Mouse (Mus musculus) ES-Bruce4 (cell line): ENCODE results near the gene Ccno. TPM values are rescaled to one million over a fixed set of nuclear protein-coding genes. Genes with fewer than 3 reads are reported as not detected.

Experiments
- H3K27ac ChIP-seq: 2 replicates; pipeline ENCODE4 v1.5.1; 2012; ENCODE audit warnings: low read length, inconsistent platforms; ENCODE audit not compliant: insufficient read depth
- H3K27me3 ChIP-seq: 2 replicates; pipeline ENCODE4 v1.6.1; 2012; ENCODE audit warnings: mild to moderate bottlenecking, low read length, inconsistent platforms; ENCODE audit not compliant: control insufficient read depth, poor library complexity, insufficient read depth, severe bottlenecking
- H3K36me3 ChIP-seq: 2 replicates; pipeline ENCODE4 v1.6.1; 2012; ENCODE audit warnings: inconsistent platforms, mild to moderate bottlenecking, low read length, moderate library complexity; ENCODE audit not compliant: control insufficient read depth, poor library complexity, insufficient read depth, severe bottlenecking
- H3K4me1 ChIP-seq: one replicate; pipeline ENCODE4 v1.8.1; 2011; ENCODE audit warnings: low read length; ENCODE audit not compliant: control insufficient read depth, insufficient read depth
- H3K4me3 ChIP-seq: 2 replicates; pipeline ENCODE4 v1.5.1; 2011; ENCODE audit warnings: low read depth, mild to moderate bottlenecking, low read length
- H3K9ac ChIP-seq: 2 replicates; pipeline ENCODE4 v1.6.1; 2012; ENCODE audit warnings: low read depth, mild to moderate bottlenecking, inconsistent platforms; ENCODE audit not compliant: poor library complexity, severe bottlenecking
- H3K9me3 ChIP-seq: replicated peaks from 2 replicates; pipeline ENCODE4 v1.6.1; 2012; ENCODE audit warnings: mild to moderate bottlenecking, low read length, inconsistent platforms; ENCODE audit not compliant: control insufficient read depth, poor library complexity, insufficient read depth, severe bottlenecking
- CTCF ChIP-seq: IDR thresholded peaks from one replicate; pipeline ENCODE4 v1.8.1; 2011; ENCODE audit warnings: low read depth, low read length
- EP300 ChIP-seq: IDR thresholded peaks from 2 replicates; pipeline ENCODE4 v1.6.1; 2011; ENCODE audit warnings: low read depth, low read length; ENCODE audit not compliant: insufficient read depth
- POLR2A ChIP-seq: IDR thresholded peaks from one replicate; pipeline ENCODE4 v1.8.1; 2011; ENCODE audit warnings: low read length; ENCODE audit not compliant: insufficient read depth
- polyA plus RNA-seq: library from polyadenylated mRNA; stranded (reverse); fragments of >200 nt; gene quantifications from 2 replicates; pipeline ENCODE4 v1.2.4, GENCODE M21; 2011; ENCODE audit warnings: low read depth; ENCODE audit not compliant: missing spikeins, insufficient read depth, insufficient read length

The Ccno gene
- polyA plus RNA-seq, 1 experiment = 0.52 TPM

- no peak overlapping the region for H3K9ac ChIP-seq
- H3K4me3 ChIP-seq = no peak overlapping the region
- H3K36me3 ChIP-seq = no peaks in the 10 kb centered on the region
- no peak overlapping the region for H3K27ac ChIP-seq
- H3K4me1 ChIP-seq = no peaks in the 10 kb centered on the region
- peaks cover 13% of the 10 kb centered on the region for H3K27me3 ChIP-seq
- H3K9me3 ChIP-seq = no peaks in the 10 kb centered on the region
- TF ChIP-seq CTCF = no peak
- TF ChIP-seq EP300 = no peak
- TF ChIP-seq POLR2A = no peak
Measured at GRCm38 (mm10) chr13:112996407-112996806, 8.8 kb downstream of the Ccno start.

- no peak overlapping the region for H3K27ac ChIP-seq
- H3K36me3 ChIP-seq = no peaks in the 10 kb centered on the region
- no peak for TF ChIP-seq POLR2A
- no peak for TF ChIP-seq EP300
- no peak for TF ChIP-seq CTCF
- peaks cover 13% of the 10 kb centered on the region for H3K27me3 ChIP-seq
- no peaks in the 10 kb centered on the region for H3K9me3 ChIP-seq
- H3K4me3 ChIP-seq = no peak overlapping the region
- H3K9ac ChIP-seq = no peak overlapping the region
- H3K4me1 ChIP-seq = no peaks in the 10 kb centered on the region
Measured at GRCm38 (mm10) chr13:112997369-112997768, 9.8 kb downstream of the Ccno start.

- 0 out of 2 replicates have a peak overlapping the region, but pooled peaks have one; percentile 10 for H3K9ac ChIP-seq
- no peak overlapping the region for H3K27ac ChIP-seq
- H3K4me1 ChIP-seq = no peaks in the 10 kb centered on the region
- TF ChIP-seq POLR2A (no peak), CTCF (no peak), EP300 (0 out of 2 replicates have a peak, but pooled peaks have one; percentile 12)
- peaks cover 11% of the 10 kb centered on the region for H3K27me3 ChIP-seq
- no peaks in the 10 kb centered on the region for H3K9me3 ChIP-seq
- H3K4me3 ChIP-seq = peak overlapping the region; percentile 29
- H3K36me3 ChIP-seq = no peaks in the 10 kb centered on the region
Measured at GRCm38 (mm10) chr13:112998427-112999201, 11.0 kb downstream of the Ccno start.

- no peak overlapping the region for H3K4me3 ChIP-seq
- H3K9me3 ChIP-seq = no peaks in the 10 kb centered on the region
- H3K27me3 ChIP-seq = peaks cover 8% of the 10 kb centered on the region; the same call in 1 of the 2 replicates
- no peak overlapping the region for H3K9ac ChIP-seq
- H3K27ac ChIP-seq = no peak overlapping the region
- H3K4me1 ChIP-seq = no peaks in the 10 kb centered on the region
- TF ChIP-seq POLR2A (no peak), EP300 (no peak), CTCF (no peak)
- no peaks in the 10 kb centered on the region for H3K36me3 ChIP-seq
Measured at GRCm38 (mm10) chr13:113000090-113000489, 12.5 kb downstream of the Ccno start.

GRCm38 (mm10) chr13:113000576-113001318 lies 13.1 kb downstream of the Ccno start:
- no peak overlapping the region for H3K4me3 ChIP-seq
- H3K4me1 ChIP-seq = no peaks in the 10 kb centered on the region
- TF ChIP-seq POLR2A (no peak), EP300 (no peak), CTCF (no peak)
- H3K27me3 ChIP-seq = peaks cover 8% of the 10 kb centered on the region; the same call in 1 of the 2 replicates
- no peaks in the 10 kb centered on the region for H3K36me3 ChIP-seq
- no peak overlapping the region for H3K9ac ChIP-seq
- H3K27ac ChIP-seq = no peak overlapping the region
- no peaks in the 10 kb centered on the region for H3K9me3 ChIP-seq
